Mouse (Mus musculus) lung, postnatal 0 days (tissue): ENCODE measurements around the gene Gm4969.

Source experiments
- CTCF ChIP-seq: IDR thresholded peaks from 2 replicates; pipeline ENCODE4 v1.5.1; 2016; ENCODE audit warnings: antibody characterized with exemption, mild to moderate bottlenecking
- EP300 ChIP-seq: IDR thresholded peaks from 2 replicates; pipeline ENCODE4 v1.6.1; 2016; ENCODE audit warnings: antibody characterized with exemption, mild to moderate bottlenecking, control low read depth

- TF ChIP-seq EP300 (no peak), CTCF (no peak)
Observed at GRCm38 (mm10) chr7:19124713-19125112, 6.5 kb upstream of the Gm4969 start.
